Mouse (Mus musculus): ENCODE results near the gene Med23. TPM values are rescaled to one million over a fixed set of nuclear protein-coding genes. Genes with fewer than 3 reads are reported as not detected.

The Med23 gene
- polyA plus RNA-seq, 1 experiment from 2014 or later: 34.4 TPM

DNA sequence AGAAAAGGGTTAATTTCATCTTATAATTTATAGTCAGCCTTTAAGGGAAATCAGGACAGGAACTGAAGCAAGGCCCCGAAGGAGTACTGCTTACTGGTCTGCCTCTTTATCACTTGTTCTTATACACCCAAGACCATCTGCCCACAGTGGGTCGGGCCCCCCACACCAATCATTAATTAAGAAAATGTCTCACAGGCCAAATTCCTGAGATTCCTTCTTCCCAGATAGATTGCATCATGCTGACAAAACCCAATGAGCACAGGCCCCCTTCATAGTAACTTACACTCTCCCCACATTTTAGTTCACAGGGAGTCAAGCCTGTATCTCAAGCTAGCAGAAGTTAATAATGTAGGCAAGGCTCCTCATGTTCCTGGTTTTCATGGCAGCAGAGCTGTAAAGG lies 27.8 kb upstream of the Med23 start:
- H3K9me3 ChIP-seq (ENCODE audit: control insufficient read depth, low read length): no peaks in the 10 kb centered on the region
- no peaks in the 10 kb centered on the region for H3K36me3 ChIP-seq (ENCODE audit: control insufficient read depth, insufficient read depth, low read length)
- ATAC-seq (ENCODE audit: insufficient number of reproducible peaks, low FRiP score, low TSS enrichment, low read depth): no peak
- no peaks in the 10 kb centered on the region for H3K27me3 ChIP-seq (ENCODE audit: control insufficient read depth, insufficient read depth, low read length)
- H3K4me1 ChIP-seq (ENCODE audit: control insufficient read depth, insufficient read depth, low read length): no peaks in the 10 kb centered on the region
- no peak for DNase-seq (ENCODE audit: low spot score)
- no peak overlapping the region for H3K4me2 ChIP-seq (ENCODE audit: low read depth, severe bottlenecking)
- H3K27ac ChIP-seq (replicated peaks; ENCODE audit: low read depth, low read length): no peak overlapping the region
- no peak overlapping the region for H3K9ac ChIP-seq (ENCODE audit: low read length)
- no peak overlapping the region for H3K4me3 ChIP-seq (ENCODE audit: low read depth, low read length)
- WGBS: 29% methylated on average over 2 of the region's 2 CpGs

DNA sequence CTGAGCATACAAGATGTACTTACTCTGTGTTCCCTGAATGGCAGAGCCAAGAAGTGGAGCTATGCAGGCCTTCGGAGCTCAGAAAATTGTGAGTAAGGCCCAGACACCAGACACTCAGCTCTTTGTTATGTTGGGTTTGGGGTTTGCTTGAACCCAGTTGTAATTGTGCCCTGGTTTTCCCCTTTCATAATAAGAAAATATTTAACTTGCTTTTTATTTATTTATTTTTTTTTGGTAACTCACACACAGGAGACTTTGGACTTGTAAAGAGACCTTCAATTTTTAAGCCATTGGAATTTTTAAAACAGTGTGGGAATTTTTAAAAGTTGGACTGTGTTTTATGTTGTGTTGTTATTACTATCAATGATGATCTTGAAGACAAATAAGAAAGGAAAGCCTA lies 27.1 kb upstream of the Med23 start, which contains the start of gene Enpp3:
TSS of gene Enpp3 (minus strand) at position 148 of the 400 bp plus-strand sequence.
- no peak for DNase-seq (ENCODE audit: low spot score)
- Histone ChIP-seq H3K36me3 (ENCODE audit: control insufficient read depth, insufficient read depth, low read length) (no peaks in the 10 kb centered on the region), H3K4me2 (ENCODE audit: low read depth, severe bottlenecking) (no peak within 1 kb of the TSS), H3K9ac (ENCODE audit: low read length) (no peak within 1 kb of the TSS), H3K9me3 (ENCODE audit: control insufficient read depth, low read length) (no peaks in the 10 kb centered on the region), H3K4me3 (ENCODE audit: low read depth, low read length) (no peak within 1 kb of the TSS), H3K27me3 (ENCODE audit: control insufficient read depth, insufficient read depth, low read length) (no peaks in the 10 kb centered on the region), H3K4me1 (ENCODE audit: control insufficient read depth, insufficient read depth, low read length) (no peaks in the 10 kb centered on the region), H3K27ac (replicated peaks; ENCODE audit: low read depth, low read length) (no peak within 1 kb of the TSS)
- 100% methylated on average over 1 of the region's 1 CpGs for WGBS
- no peak for ATAC-seq (ENCODE audit: insufficient number of reproducible peaks, low FRiP score, low TSS enrichment, low read depth)

DNA sequence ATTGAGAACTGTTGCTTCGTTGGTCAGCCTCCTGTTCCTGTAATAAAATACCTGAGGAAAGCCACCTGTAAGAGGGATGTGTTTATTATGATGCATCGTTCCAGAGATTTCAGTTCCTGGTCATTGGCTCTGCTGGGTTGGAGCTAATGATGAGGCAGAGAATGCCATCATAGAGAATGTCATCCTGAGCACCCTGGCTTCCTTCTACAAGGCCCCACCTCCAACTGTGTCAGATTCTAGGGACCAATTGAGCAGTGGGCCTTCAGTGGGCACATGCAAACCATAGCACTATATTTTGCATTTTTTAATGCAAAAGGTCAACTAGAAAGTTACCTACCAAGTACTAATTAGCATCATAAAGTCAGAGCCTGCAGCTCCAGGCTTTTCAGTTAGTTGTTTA lies 6.6 kb upstream of the Med23 start:
- 76% methylated on average over 2 of the region's 2 CpGs for WGBS
- Histone ChIP-seq H3K36me3 (ENCODE audit: control insufficient read depth, insufficient read depth, low read length) (no peaks in the 10 kb centered on the region), H3K4me2 (ENCODE audit: low read depth, severe bottlenecking) (no peak overlapping the region), H3K9ac (ENCODE audit: low read length) (no peak overlapping the region), H3K4me3 (ENCODE audit: low read depth, low read length) (no peak overlapping the region), H3K27me3 (ENCODE audit: control insufficient read depth, insufficient read depth, low read length) (no peaks in the 10 kb centered on the region), H3K9me3 (ENCODE audit: control insufficient read depth, low read length) (no peaks in the 10 kb centered on the region), H3K27ac (replicated peaks; ENCODE audit: low read depth, low read length) (no peak overlapping the region), H3K4me1 (ENCODE audit: control insufficient read depth, insufficient read depth, low read length) (no peaks in the 10 kb centered on the region)
- DNase-seq (ENCODE audit: low spot score): no peak
- ATAC-seq (ENCODE audit: insufficient number of reproducible peaks, low FRiP score, low TSS enrichment, low read depth): no peak

DNA sequence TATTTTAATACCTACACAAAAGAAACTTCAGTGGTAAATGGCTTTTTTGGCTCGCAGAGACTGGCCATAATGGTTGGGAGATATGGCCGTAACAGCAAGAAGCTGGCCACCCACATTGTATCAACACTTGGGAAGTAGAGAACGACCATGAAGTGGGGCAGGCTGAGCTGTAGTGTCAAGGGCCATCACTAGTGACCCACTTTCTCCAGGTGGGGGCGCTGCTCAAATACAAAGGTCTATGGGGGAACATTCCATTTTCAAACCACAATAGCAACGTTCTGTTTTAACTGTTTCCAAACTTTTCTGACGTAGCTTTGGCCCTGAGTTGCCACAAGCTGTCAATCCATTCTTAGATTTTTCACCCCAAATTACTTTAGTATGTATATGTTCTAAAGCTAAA lies 5.4 kb upstream of the Med23 start:
- ATAC-seq (ENCODE audit: insufficient number of reproducible peaks, low FRiP score, low TSS enrichment, low read depth) (no peak), DNase-seq (ENCODE audit: low spot score) (no peak)
- no peaks in the 10 kb centered on the region for H3K36me3 ChIP-seq (ENCODE audit: control insufficient read depth, insufficient read depth, low read length)
- 71% methylated on average over 6 of the region's 6 CpGs for WGBS
- H3K4me1 ChIP-seq (ENCODE audit: control insufficient read depth, insufficient read depth, low read length): no peaks in the 10 kb centered on the region
- no peak overlapping the region for H3K9ac ChIP-seq (ENCODE audit: low read length)
- no peak overlapping the region for H3K4me2 ChIP-seq (ENCODE audit: low read depth, severe bottlenecking)
- H3K4me3 ChIP-seq (ENCODE audit: low read depth, low read length): no peak overlapping the region
- no peaks in the 10 kb centered on the region for H3K9me3 ChIP-seq (ENCODE audit: control insufficient read depth, low read length)
- no peaks in the 10 kb centered on the region for H3K27me3 ChIP-seq (ENCODE audit: control insufficient read depth, insufficient read depth, low read length)
- no peak overlapping the region for H3K27ac ChIP-seq (replicated peaks; ENCODE audit: low read depth, low read length)

DNA sequence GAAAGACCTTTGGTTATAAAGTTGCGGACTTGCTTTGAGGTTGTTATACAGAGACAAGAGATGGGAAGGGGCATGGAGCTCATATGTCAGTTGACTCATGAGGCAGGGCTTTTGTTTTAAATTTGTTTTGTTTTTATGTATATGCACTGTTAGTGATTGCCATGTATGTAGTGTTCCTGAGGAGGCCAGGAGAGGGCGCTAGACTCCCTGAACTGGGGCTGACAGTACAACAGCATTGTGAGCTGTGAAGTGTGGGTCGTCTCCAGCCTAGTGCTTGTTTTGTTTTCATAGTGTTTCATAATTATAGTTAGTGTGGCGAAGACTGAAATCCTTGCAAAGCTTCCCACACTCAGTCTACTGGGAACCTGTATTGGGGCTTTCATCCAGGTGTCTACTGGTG lies 3.8 kb downstream of the Med23 start:
- no peaks in the 10 kb centered on the region for H3K4me1 ChIP-seq (ENCODE audit: control insufficient read depth, insufficient read depth, low read length)
- H3K4me2 ChIP-seq (ENCODE audit: low read depth, severe bottlenecking): no peak overlapping the region
- DNase-seq (ENCODE audit: low spot score) (no peak), ATAC-seq (ENCODE audit: insufficient number of reproducible peaks, low FRiP score, low TSS enrichment, low read depth) (no peak)
- no peak overlapping the region for H3K9ac ChIP-seq (ENCODE audit: low read length)
- no peak overlapping the region for H3K4me3 ChIP-seq (ENCODE audit: low read depth, low read length)
- H3K36me3 ChIP-seq (ENCODE audit: control insufficient read depth, insufficient read depth, low read length): peaks cover 17% of the 10 kb centered on the region
- WGBS: 85% methylated on average over 4 of the region's 4 CpGs
- no peaks in the 10 kb centered on the region for H3K27me3 ChIP-seq (ENCODE audit: control insufficient read depth, insufficient read depth, low read length)
- H3K27ac ChIP-seq (replicated peaks; ENCODE audit: low read depth, low read length): no peak overlapping the region
- no peaks in the 10 kb centered on the region for H3K9me3 ChIP-seq (ENCODE audit: control insufficient read depth, low read length)

DNA sequence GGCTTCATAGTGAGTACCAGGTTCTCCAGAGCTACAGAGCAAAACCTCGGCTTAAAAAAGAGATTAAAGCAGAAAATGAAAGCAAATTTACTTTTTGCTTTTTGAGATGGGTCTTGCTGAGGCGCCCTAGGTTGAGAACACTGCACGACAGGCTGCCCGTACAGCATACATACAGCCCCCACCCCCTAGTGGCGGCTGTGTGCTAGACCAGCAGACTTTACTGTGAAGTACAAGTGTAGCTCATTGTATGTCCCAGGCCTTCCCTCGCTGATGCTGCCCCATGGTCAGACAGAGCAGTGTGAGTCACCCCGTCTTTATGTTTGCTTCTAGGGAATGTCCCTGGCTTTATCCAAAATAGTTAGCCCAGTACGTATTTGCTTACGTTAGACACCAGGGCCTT lies 16.2 kb downstream of the Med23 start:
- H3K9me3 ChIP-seq (ENCODE audit: control insufficient read depth, low read length): no peaks in the 10 kb centered on the region
- H3K27ac ChIP-seq (replicated peaks; ENCODE audit: low read depth, low read length): no peak overlapping the region
- no peaks in the 10 kb centered on the region for H3K4me1 ChIP-seq (ENCODE audit: control insufficient read depth, insufficient read depth, low read length)
- peaks cover 16% of the 10 kb centered on the region; the same call in 1 of the 2 replicates for H3K36me3 ChIP-seq (ENCODE audit: control insufficient read depth, insufficient read depth, low read length)
- ATAC-seq (ENCODE audit: insufficient number of reproducible peaks, low FRiP score, low TSS enrichment, low read depth) (no peak), DNase-seq (ENCODE audit: low spot score) (peak; percentile 48)
- H3K4me2 ChIP-seq (ENCODE audit: low read depth, severe bottlenecking): no peak overlapping the region
- no peak overlapping the region for H3K9ac ChIP-seq (ENCODE audit: low read length)
- no peak overlapping the region for H3K4me3 ChIP-seq (ENCODE audit: low read depth, low read length)
- WGBS: 88% methylated on average over 9 of the region's 9 CpGs
- no peaks in the 10 kb centered on the region for H3K27me3 ChIP-seq (ENCODE audit: control insufficient read depth, insufficient read depth, low read length)

DNA sequence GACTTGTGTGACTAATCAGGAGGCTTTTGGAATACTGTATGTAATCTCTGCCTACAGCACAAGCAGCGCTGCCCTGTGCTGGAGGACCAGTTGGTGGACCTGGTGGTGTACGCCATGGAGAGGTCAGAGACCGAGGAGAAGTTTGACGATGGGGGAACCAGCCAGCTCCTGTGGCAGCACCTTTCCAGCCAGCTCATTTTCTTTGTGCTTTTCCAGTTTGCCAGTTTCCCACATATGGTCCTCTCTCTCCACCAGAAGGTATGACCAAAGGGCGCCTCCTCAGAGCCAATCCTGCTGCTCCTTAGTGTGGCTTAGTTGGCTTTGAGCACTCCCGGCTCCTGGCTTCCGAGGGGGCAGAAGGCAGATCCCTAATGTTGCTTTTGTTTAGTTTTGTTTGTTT lies 18.6 kb downstream of the Med23 start:
- H3K4me3 ChIP-seq (ENCODE audit: low read depth, low read length): no peak overlapping the region
- no peak overlapping the region for H3K9ac ChIP-seq (ENCODE audit: low read length)
- ATAC-seq (ENCODE audit: insufficient number of reproducible peaks, low FRiP score, low TSS enrichment, low read depth): no peak
- no peaks in the 10 kb centered on the region for H3K27me3 ChIP-seq (ENCODE audit: control insufficient read depth, insufficient read depth, low read length)
- 95% methylated on average over 7 of the region's 7 CpGs for WGBS
- no peak for DNase-seq (ENCODE audit: low spot score)
- H3K36me3 ChIP-seq (ENCODE audit: control insufficient read depth, insufficient read depth, low read length): peaks cover 20% of the 10 kb centered on the region; the same call in 1 of the 2 replicates
- H3K4me2 ChIP-seq (ENCODE audit: low read depth, severe bottlenecking): no peak overlapping the region
- H3K9me3 ChIP-seq (ENCODE audit: control insufficient read depth, low read length): no peaks in the 10 kb centered on the region
- no peak overlapping the region for H3K27ac ChIP-seq (replicated peaks; ENCODE audit: low read depth, low read length)
- H3K4me1 ChIP-seq (ENCODE audit: control insufficient read depth, insufficient read depth, low read length): no peaks in the 10 kb centered on the region

DNA sequence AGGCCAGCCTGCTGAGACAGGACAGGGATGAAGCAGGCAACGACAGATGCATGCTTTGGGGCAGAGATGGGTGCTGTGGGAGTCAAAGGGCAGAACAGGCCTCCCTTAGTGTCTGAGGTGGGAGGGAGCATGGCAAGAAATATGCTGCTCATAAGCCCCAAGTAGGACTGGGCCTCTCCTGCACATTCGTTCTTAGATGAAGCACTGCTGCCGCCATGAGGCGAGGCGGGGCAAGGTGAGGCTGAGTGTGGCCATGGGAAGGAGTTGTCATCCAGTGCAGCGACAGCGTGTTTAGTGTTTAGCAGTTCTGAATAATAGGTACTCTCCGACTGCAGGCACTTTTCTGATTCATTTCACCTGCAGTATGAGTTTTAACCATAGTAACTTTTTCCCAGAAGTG lies 26.1 kb downstream of the Med23 start:
- WGBS: 88% methylated on average over 8 of the region's 8 CpGs
- no peak for ATAC-seq (ENCODE audit: insufficient number of reproducible peaks, low FRiP score, low TSS enrichment, low read depth)
- Histone ChIP-seq H3K36me3 (ENCODE audit: control insufficient read depth, insufficient read depth, low read length) (peaks cover 27% of the 10 kb centered on the region), H3K4me1 (ENCODE audit: control insufficient read depth, insufficient read depth, low read length) (no peaks in the 10 kb centered on the region), H3K9me3 (ENCODE audit: control insufficient read depth, low read length) (no peaks in the 10 kb centered on the region), H3K4me3 (ENCODE audit: low read depth, low read length) (no peak overlapping the region), H3K4me2 (ENCODE audit: low read depth, severe bottlenecking) (no peak overlapping the region), H3K27ac (replicated peaks; ENCODE audit: low read depth, low read length) (no peak overlapping the region), H3K9ac (ENCODE audit: low read length) (no peak overlapping the region), H3K27me3 (ENCODE audit: control insufficient read depth, insufficient read depth, low read length) (no peaks in the 10 kb centered on the region)
- DNase-seq (ENCODE audit: low spot score): no peak

DNA sequence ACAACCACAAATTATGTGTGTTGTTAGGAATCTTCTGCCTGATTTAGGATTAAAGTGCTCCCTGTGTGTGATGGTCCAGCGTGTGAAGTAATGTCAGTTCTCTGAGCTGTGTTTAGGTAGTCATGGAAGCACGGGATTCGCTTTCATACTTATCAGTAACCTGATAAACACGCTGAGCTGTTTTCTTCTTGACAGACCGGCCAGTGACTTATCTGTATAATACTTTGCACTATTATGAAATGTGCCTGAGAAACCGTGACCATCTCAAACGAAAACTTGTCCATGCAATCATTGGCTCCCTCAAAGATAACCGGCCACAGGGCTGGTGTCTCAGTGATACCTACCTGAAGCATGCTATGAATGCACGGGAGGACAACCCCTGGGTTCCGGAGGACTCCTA lies 35.8 kb downstream of the Med23 start:
- H3K4me2 ChIP-seq (ENCODE audit: low read depth, severe bottlenecking): no peak overlapping the region
- ATAC-seq (ENCODE audit: insufficient number of reproducible peaks, low FRiP score, low TSS enrichment, low read depth): no peak
- DNase-seq (ENCODE audit: low spot score): no peak
- H3K4me3 ChIP-seq (ENCODE audit: low read depth, low read length): no peak overlapping the region
- H3K9me3 ChIP-seq (ENCODE audit: control insufficient read depth, low read length): no peaks in the 10 kb centered on the region
- 94% methylated on average over 10 of the region's 10 CpGs for WGBS
- no peaks in the 10 kb centered on the region for H3K4me1 ChIP-seq (ENCODE audit: control insufficient read depth, insufficient read depth, low read length)
- H3K36me3 ChIP-seq (ENCODE audit: control insufficient read depth, insufficient read depth, low read length): peaks cover 41% of the 10 kb centered on the region
- no peak overlapping the region for H3K27ac ChIP-seq (replicated peaks; ENCODE audit: low read depth, low read length)
- H3K9ac ChIP-seq (ENCODE audit: low read length): no peak overlapping the region
- no peaks in the 10 kb centered on the region for H3K27me3 ChIP-seq (ENCODE audit: control insufficient read depth, insufficient read depth, low read length)

Data from limb, embryonic 11.5 days (tissue).